Mouse (Mus musculus) liver, adult 2 months (tissue): ENCODE results near the gene Uqcc1.

Experiments used
- CTCF ChIP-seq: fragments of 200-500 bp; IDR thresholded peaks from 2 replicates; pipeline ENCODE4 v1.5.1; 2011; ENCODE audit warnings: low read depth, low read length, control low read depth
- POLR2A ChIP-seq: fragments of 200-500 bp; IDR thresholded peaks from 2 replicates; pipeline ENCODE4 v1.6.1; 2011; ENCODE audit warnings: low read length, control low read depth; ENCODE audit not compliant: insufficient read depth; ENCODE audit errors: extremely low read depth

- TF ChIP-seq POLR2A (no peak), CTCF (no peak)
Observed at GRCm38 (mm10) chr2:155862573-155863300, 67.4 kb downstream of the Uqcc1 start.
